Mouse (Mus musculus): ENCODE measurements at regions not wholly inside any gene's neighbourhood (a gene's known extent, or its start where the extent isn't known, plus 50 kb on each side); places are given as distances from the start of the nearest gene placed in this dataset.

DNA sequence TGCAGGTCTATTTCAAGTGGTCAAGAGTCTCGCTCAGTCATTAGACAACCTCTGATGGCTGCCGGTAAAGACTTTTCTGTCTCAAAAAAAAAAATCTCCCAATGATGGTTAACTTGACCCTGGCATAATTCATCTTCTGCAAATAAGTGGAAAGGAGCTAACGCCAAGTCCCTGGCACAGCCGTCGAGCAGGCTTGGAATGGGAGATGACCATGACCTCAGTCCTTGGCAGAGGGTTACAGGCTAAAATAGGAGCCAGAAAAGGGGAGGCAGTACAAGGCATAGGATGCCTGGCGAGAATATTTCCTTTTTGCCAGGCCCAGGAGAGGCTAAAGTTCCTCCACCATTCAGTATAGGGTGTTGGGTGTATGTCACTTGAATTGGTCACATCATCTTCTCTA is 69.2 kb upstream of the Gdf10 start:
- DNase-seq = peak in 1 of 2 experiments; percentile 45

GRCm38 (mm10) chr14:33856992-33857391 is 66.4 kb upstream of the Gdf10 start:
- Histone ChIP-seq H3K36me3 (ENCODE audit: control insufficient read depth, insufficient read depth, low read length) (no peaks in the 10 kb centered on the region), H3K79me2 (replicated peaks; ENCODE audit: control insufficient read depth, insufficient read depth, low read length) (no peaks in the 10 kb centered on the region), H3K4me3 (no peak overlapping the region), H3K27ac (no peak overlapping the region), H3K4me1 (ENCODE audit: control insufficient read depth, insufficient read depth, low read length) (no peaks in the 10 kb centered on the region), H3K27me3 (ENCODE audit: control insufficient read depth, insufficient read depth, low read length) (no peaks in the 10 kb centered on the region), H3K9ac (ENCODE audit: low read depth, low read length) (no peak overlapping the region)
- DNase-seq = no peak
- intact Hi-C loops (cut with DNase I) = no loop called here
- 70% methylated on average over 6 of the region's 6 CpGs for WGBS
- TF ChIP-seq CTCF (IDR thresholded peaks at IDR 0.05) = no peak

More for the DNA sequence above, 69.2 kb upstream of the Gdf10 start:
- intact Hi-C loops (cut with DNase I) = no loop called here
- H3K9ac ChIP-seq (ENCODE audit: low read depth, low read length) = no peak overlapping the region
- TF ChIP-seq EP300 (IDR thresholded peaks at IDR 0.05; ENCODE audit: insufficient read depth, low read depth, low read length) (no peak), CTCF (IDR thresholded peaks at IDR 0.05) (no peak), POLR2A (IDR thresholded peaks at IDR 0.05; ENCODE audit: insufficient read depth, low read depth, low read length) (no peak)
- no peaks in the 10 kb centered on the region for H3K4me1 ChIP-seq (ENCODE audit: control insufficient read depth, insufficient read depth, low read length)
- 60% methylated on average over 6 of the region's 6 CpGs for WGBS
- H3K36me3 ChIP-seq (ENCODE audit: control insufficient read depth, insufficient read depth, low read length) = no peaks in the 10 kb centered on the region
- H3K79me2 ChIP-seq (replicated peaks; ENCODE audit: control insufficient read depth, insufficient read depth, low read length) = no peaks in the 10 kb centered on the region
- H3K27ac ChIP-seq = no peak overlapping the region
- no peaks in the 10 kb centered on the region for H3K27me3 ChIP-seq (ENCODE audit: control insufficient read depth, insufficient read depth, low read length)
- no peak overlapping the region for H3K4me3 ChIP-seq

DNA sequence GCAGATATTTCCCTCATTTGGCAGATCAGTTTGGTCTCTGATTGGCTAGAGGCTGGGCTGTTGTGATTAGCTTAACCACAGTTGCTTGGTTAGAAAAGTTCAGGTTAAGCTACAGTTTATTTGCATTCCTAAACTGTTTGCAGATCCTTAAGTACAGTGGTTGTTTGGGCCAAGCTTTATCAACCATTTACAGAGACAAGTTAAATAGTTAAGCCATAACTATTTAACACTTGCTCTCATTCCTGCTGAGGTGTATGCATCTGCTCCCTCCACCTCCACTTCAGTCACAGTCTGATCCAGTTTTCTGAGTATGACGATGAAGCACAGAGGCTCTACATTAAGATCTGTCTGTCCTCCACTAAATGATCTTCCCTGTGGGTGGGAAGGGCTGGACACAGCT is 58.6 kb upstream of the Gdf10 start:
- TF ChIP-seq EP300 (IDR thresholded peaks at IDR 0.05; ENCODE audit: insufficient read depth, low read depth, low read length) (no peak), CTCF (IDR thresholded peaks at IDR 0.05) (no peak), POLR2A (IDR thresholded peaks at IDR 0.05; ENCODE audit: insufficient read depth, low read depth, low read length) (no peak)
- no peak overlapping the region for H3K9ac ChIP-seq (ENCODE audit: low read depth, low read length)
- no peak for DNase-seq
- no peaks in the 10 kb centered on the region for H3K27me3 ChIP-seq (ENCODE audit: control insufficient read depth, insufficient read depth, low read length)
- intact Hi-C loops (cut with DNase I) = no loop called here
- H3K79me2 ChIP-seq (replicated peaks; ENCODE audit: control insufficient read depth, insufficient read depth, low read length) = no peaks in the 10 kb centered on the region
- 85% methylated on average over 1 of the region's 1 CpGs for WGBS
- no peak overlapping the region for H3K27ac ChIP-seq
- H3K4me3 ChIP-seq = no peak overlapping the region
- no peaks in the 10 kb centered on the region for H3K4me1 ChIP-seq (ENCODE audit: control insufficient read depth, insufficient read depth, low read length)
- H3K36me3 ChIP-seq (ENCODE audit: control insufficient read depth, insufficient read depth, low read length) = no peaks in the 10 kb centered on the region

GRCm38 (mm10) chr14:33865746-33866145 is 57.6 kb upstream of the Gdf10 start:
- H3K36me3 ChIP-seq (ENCODE audit: control insufficient read depth, insufficient read depth, low read length) = no peaks in the 10 kb centered on the region
- TF ChIP-seq CTCF (IDR thresholded peaks at IDR 0.05) (no peak), EP300 (IDR thresholded peaks at IDR 0.05; ENCODE audit: insufficient read depth, low read depth, low read length) (no peak)
- DNase-seq = no peak
- H3K4me3 ChIP-seq = no peak overlapping the region
- H3K79me2 ChIP-seq (replicated peaks; ENCODE audit: control insufficient read depth, insufficient read depth, low read length) = no peaks in the 10 kb centered on the region
- no peak overlapping the region for H3K9ac ChIP-seq (ENCODE audit: low read depth, low read length)
- intact Hi-C loops (cut with DNase I) = no loop called here
- H3K4me1 ChIP-seq (ENCODE audit: control insufficient read depth, insufficient read depth, low read length) = no peaks in the 10 kb centered on the region
- 79% methylated on average over 2 of the region's 2 CpGs for WGBS
- H3K27ac ChIP-seq = no peak overlapping the region
- H3K27me3 ChIP-seq (ENCODE audit: control insufficient read depth, insufficient read depth, low read length) = no peaks in the 10 kb centered on the region

DNA sequence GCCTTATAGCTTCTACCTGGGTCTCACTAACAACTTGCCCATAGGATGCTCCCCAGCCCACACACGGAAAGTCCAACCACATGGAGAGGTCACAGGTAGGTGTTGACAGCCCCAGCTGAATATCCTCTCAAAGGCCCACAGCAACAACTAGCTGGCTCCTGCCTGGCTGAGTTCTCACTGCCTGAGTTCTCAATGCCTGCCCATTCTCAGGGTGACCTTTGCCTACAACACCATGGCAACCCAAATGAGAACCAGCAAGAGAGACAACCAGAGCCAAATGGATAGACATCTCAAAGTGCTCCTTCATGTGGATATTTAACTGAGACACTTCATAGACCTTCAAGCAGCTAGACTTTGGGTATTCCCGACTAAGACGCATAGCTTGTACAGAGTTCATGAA is 55.7 kb upstream of the Gdf10 start:
- no peak overlapping the region for H3K4me3 ChIP-seq
- no peaks in the 10 kb centered on the region for H3K79me2 ChIP-seq (replicated peaks; ENCODE audit: control insufficient read depth, insufficient read depth, low read length)
- whole genome bisulfite sequencing = 84% methylated on average over 3 of the region's 3 CpGs
- H3K27me3 ChIP-seq (ENCODE audit: control insufficient read depth, insufficient read depth, low read length) = no peaks in the 10 kb centered on the region
- DNase-seq = no peak
- H3K9ac ChIP-seq (ENCODE audit: low read depth, low read length) = no peak overlapping the region
- H3K4me1 ChIP-seq (ENCODE audit: control insufficient read depth, insufficient read depth, low read length) = no peaks in the 10 kb centered on the region
- no peaks in the 10 kb centered on the region for H3K36me3 ChIP-seq (ENCODE audit: control insufficient read depth, insufficient read depth, low read length)
- TF ChIP-seq CTCF (IDR thresholded peaks at IDR 0.05) (no peak), EP300 (IDR thresholded peaks at IDR 0.05; ENCODE audit: insufficient read depth, low read depth, low read length) (no peak), POLR2A (IDR thresholded peaks at IDR 0.05; ENCODE audit: insufficient read depth, low read depth, low read length) (no peak)
- intact Hi-C loops (cut with DNase I) = no loop called here
- no peak overlapping the region for H3K27ac ChIP-seq

All from heart, adult 2 months (tissue).